Mouse (Mus musculus): ENCODE measurements at regions not wholly inside any gene's neighbourhood (a gene's known extent, or its start where the extent isn't known, plus 50 kb on each side); places are given as distances from the start of the nearest gene placed in this dataset.
"Not testable (repeated sequence)": the region's sequence is repeated elsewhere in the genome, so short reads cannot be mapped to it uniquely, and the experiment has no call there.

DNA sequence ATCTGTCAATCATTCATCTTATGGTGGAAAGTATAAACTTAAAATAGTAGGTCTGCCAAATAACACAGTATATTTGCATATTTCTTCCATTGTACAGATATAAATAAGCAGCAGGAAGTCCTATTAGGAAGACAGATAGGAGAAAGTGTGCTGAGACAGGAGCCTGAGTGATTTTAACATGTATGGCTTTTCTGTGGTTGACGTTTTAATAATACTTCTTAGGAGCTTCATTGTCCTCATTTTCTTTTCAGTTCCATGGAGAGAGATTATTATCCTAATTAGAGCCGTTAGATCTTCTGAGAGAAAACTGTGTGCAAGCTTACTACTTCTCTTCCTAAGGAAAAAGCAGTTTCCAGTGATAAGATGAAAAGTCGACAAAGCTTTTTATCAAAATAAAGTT, 830.3 kb upstream of the Atxn7l3b start:
- DNase-seq, result no peak

DNA sequence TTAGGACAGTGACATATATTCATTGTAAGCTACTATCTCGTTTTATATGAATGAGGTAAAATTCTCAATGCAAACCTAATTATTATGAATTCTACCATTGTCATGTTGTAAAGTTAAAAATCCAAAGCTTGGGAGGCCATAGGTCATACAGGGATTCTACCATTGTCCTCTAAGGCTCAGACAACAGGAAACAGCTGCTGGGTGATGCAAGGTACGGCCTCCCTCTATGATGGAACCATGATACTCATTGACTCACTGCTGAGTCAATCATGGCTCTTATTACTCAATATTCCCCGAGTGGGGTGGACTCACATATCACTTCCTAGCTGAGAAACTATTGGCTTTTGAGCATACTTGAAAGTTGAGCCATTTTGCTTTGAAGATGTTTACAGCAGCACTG, 807.4 kb upstream of the Atxn7l3b start:
- DNase-seq, result no peak

DNA sequence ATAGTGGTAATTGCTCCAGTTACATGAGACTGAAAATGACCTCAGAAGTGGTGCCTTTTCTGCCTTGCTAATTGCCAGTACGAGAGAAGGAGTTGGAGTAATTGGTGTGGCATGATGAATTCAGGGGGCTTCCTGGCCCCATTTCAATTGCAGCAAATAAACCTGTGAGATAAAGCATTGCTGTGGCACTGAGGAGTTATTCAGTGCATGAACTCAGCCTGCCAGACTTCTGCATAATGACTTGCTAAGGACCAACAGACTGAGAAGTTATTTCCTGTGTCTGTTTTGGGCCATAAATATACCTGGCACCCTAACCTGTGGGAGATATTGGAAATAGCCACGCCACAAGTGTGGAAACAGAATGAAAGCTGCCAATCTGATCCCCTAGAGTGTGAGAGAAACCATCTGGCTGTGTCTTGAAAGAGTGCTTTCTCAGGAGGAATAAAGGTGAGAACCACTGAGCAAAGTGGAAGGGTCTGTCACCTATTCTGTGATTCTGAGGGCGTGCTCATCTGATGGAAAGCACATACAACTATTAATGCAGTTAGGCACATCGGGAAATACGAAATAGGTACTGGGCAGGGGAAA, 776.4 kb upstream of the Atxn7l3b start:
- peak; percentile 1 for DNase-seq

DNA sequence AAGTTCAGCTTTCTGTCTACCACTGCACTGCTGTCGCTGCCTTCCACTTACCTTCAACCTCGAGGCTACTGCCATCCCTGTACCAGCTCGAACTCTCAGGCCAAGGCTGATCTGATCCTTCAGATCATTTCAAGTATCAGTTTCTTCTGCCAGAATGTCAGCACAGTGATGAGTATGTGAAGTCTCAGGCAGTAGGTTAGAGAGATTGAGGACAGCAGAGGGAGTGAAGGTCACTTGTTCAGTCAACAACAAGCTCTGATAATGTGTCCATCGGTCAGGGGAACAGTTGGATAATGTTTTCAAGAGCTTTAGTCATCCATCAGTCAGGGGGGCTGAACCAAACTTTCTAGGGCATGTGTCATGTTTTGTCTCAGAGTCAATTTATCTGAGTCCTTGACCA, 741.8 kb upstream of the Atxn7l3b start:
- DNase-seq, result not testable (repeated sequence)

DNA sequence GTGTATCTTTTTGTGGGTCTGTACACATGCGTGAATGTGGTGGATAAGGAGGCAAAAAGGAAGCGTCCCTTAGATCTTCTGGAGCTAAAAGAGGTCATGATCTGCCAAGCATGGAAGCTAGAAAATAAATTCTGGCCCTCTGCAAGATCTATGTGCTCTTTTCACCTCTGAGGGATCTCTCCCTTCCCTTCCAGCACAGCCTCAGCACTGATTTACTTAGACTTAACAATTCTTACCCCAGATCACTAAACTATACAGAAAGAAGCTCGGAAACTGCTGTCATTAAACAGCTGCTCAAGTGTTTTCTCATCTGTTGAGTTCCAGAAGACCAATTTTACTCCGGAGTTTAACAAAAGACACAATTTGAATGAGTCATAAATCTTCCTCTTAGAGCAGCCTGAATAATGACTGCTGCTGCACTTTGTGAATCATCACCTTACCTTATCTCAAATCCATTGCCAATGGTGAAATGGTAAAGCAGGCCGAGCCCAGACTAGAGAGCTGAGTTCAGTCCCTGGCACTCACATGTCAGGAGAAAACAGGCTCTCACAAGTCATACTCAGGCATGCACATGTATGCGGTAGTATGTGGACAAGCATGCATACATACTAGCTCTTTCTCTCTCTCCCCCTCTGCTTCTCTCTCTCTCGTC, 724.1 kb upstream of the Atxn7l3b start:
- no peak for DNase-seq

DNA sequence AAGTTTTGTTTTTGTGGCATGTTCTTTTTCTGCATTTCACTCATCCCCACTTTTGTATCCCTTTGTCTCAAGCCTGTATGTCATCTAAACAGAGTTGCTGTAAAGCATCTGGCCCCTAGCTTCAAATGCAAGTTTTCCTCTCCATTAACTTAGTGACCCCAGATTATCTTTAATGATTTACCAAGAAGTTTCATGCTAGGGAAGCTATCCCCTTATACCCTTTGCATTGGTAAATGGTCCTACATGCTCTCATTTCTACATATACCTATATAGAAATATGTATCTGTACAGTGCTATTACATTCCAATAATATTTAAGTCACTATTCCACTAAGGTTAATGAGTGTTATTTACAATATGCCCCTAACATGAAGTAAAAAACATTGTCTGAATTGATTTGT, 723.3 kb upstream of the Atxn7l3b start:
- no peak for DNase-seq

DNA sequence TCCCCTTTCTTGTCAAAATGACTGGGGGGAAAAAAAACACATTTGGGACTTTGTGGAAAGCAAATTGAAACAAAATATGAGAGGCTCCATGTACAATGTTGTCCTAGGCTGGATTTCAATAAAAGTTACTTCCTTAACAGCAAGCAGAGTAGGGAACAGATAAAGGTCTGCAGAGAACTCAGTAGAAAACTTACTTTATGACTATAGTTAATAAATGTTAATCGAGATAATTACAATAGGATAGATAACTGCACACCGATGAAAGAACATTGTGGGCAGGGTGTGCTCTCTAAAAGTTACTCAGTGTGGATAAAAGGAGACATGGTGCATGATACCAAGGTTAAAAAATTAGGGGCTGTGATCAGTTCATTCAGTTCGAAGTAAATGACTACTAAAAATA, 691.6 kb upstream of the Atxn7l3b start:
- no peak for DNase-seq

DNA sequence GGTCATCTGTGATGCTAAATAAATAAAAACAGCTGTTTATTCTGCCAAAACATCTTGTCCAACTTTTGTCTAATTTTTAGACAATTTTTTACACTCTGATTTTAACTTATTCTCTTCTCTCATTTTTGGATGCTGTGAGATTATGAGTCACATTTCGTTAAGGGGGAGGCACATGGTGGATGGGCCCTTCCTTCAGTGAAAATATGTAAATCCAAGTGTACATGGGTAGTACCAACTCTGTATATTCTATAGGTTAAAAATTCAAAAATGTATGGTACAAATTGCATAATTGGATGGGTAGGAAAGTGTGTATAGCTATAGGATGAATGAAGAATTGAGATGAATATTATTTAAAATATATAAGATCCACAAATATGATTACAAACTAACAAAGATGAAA, 687.1 kb upstream of the Atxn7l3b start:
- DNase-seq, result no peak

DNA sequence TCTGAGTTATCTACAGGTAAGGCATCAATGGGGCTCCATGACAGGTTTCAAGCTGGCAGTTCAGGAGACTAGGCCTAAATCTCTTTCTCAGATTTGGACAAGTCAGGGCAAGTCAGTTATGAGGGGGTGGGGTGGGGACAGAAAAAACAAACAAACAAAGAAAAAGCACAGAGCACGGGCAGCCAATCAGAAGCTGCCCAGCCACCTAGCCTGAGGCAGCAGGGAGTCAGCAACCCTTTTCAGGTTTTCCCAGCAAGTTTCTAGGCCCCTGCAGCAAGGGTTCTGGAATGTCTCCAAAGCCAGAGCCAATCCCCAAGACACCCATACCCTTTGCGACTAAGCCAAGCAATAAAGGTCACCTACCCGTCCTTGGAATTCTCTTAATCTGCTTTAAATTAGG, 664.6 kb upstream of the Atxn7l3b start:
- no peak for DNase-seq

DNA sequence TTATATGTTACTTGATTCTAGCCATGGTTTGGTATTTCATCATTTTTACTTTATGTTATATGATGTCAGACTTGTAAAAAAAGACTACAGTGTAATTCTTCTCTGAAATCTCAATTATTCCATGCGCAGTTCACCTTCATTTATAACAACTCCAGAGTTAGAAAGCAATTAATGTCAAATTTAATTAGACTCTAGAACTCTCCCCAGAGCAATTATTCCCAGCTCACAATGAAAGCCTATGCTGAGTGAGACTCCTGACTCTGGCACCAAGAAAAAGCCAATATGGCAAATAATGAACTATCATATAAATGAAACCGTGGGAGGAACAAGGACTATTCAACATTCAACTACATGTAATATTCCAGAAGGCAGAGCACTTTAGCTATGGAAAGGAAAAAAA, 663.3 kb upstream of the Atxn7l3b start:
- DNase-seq, result peak; percentile 86

DNA sequence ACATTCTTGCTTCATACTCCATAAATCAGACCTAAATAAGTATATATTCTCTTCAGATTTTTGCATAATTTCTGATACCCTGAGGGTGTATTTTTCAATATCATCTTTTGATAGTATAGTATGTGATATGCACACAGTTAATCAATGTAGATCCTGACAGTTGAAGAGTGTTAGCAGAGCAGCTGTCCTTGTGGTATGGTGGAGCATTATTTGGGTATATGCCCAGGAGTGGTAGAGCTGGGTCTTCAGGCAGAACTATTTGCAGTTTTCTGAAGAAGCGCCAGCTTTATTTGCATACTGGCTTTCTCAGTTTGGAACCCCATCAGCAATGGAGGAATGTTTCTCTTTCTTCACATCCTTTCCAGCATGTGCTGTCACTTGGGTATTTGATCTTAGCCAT, 641.5 kb upstream of the Atxn7l3b start:
- DNase-seq, result no peak

All from retina, postnatal 1 day (tissue).